Mouse (Mus musculus) C3H10T1/2 (cell line): ENCODE data around the gene Prss48. TPM values are rescaled to one million over a fixed set of nuclear protein-coding genes. Genes with fewer than 3 reads are reported as not detected.

Source experiments
- polyA plus RNA-seq, 2 experiments: library from polyadenylated mRNA; unstranded; fragments of >200 nt; fragmentation: generic; extraction: Trizol; gene quantifications; one replicate each; pipeline ENCODE4 v1.2.1; 2012; ENCODE audit warnings: missing spikeins in 2 of 2

Prss48 gene
- polyA plus RNA-seq: under 1 TPM in 1 of 2 experiments, not detected in 1; 0.08 TPM

DNA sequence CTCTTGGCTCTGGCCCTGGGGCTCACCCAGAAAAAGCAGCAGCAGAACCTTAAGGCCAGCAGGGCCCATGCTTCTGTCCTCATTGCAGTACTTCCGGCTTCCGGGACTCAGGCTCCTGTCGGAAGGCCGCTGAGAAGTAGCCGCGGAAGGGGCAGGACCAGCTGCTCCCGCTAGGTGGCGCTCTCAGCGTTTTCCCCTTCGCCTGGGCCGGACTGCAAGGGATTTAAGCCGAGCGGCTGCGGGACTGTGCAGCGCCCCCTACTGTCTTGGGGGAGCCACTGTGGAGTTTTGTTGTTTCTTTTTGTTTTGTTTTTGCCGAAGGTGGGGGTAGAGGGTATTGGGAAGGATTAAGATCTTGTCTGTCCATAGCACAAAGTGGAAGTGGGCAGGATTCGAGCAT, at the start of gene Prss48:
Gene Prss48, minus strand, starts transcription at position 69 of the 400 bp plus-strand sequence.

DNA sequence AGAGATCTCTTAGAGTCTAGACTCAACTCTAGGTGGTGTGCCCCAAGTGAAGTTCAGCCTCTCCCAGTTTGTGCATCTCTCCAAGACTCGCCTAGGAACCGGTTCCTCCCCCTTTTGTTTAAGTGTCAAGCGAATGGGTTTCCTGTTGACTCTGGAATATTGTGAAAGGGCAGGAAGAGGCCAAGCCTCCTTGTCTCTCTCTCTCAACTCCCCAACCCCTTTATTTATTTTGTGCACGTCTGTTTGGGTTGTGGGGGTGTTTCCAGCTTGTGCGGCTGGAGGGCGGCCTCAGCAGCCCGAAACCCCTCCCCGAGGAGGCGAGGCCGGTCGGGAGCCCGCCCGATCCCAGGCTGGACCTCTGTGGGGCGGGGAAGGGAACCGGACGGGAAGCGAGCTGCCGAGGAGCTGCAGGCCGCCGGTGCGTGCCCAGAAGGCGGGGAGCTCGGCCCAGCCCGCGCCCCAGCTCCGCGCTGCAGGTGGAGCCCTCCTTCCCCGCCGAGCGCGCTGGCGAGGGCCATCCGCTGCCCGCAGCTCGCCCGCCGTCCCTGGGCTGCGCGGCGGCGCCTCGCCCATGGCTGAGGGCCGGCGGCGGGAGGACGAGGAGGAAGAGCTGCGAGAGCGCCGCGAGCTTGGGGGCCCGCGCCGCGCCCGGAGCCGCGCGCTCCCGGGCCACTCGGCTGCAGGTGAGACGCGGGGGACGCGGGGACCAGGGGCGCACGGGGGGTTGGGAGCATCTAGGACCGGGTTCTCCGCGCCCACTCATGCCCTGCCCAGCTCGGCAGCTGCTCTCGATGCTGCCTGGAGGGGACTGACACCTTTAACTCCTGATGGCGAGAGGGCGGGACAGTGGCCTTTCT, 31.3 kb downstream of the Prss48 start, which contains the start of gene Sh3d19:
Gene Sh3d19, plus strand, starts transcription at position 368 of the 857 bp plus-strand sequence.

Other genes with a start within 250 kb of the Prss48 start
- 1 to 10 TPM in 1 of 2 experiments, under 1 TPM in 1; 0.64 to 2.4 TPM for gene Fam160a1, start 185.2 kb downstream of the Prss48 start, polyA plus RNA-seq
- under 1 TPM; 0.05 to 0.34 TPM for gene Glt28d2, start 115.0 kb downstream of the Prss48 start, polyA plus RNA-seq
- gene Gm37240, start 115.0 kb downstream of the Prss48 start, polyA plus RNA-seq: under 1 TPM; 0.09 to 0.32 TPM
- gene Sh3d19, start 31.4 kb downstream of the Prss48 start, polyA plus RNA-seq: 10 to 100 TPM in 1 of 2 experiments, 1 to 10 TPM in 1; 1.2 to 21.5 TPM
- gene Rps3a1, start 140.2 kb upstream of the Prss48 start, polyA plus RNA-seq: 100 to 1,000 TPM; 230 to 386 TPM
- 1 to 10 TPM in 1 of 2 experiments, under 1 TPM in 1; 0.19 to 3.6 TPM for gene Lrba, start 222.2 kb upstream of the Prss48 start, polyA plus RNA-seq